Mouse (Mus musculus) thymus, postnatal 25 days (tissue): ENCODE measurements around the gene Gemin5.
A peak's percentile ranks its signal among the peaks of the same experiment; 100 is the strongest.

ENCODE experiments used
- DNase-seq: peaks from one replicate; pipeline ENCODE4 v3.0.0; 2022

Gene Gemin5

DNA sequence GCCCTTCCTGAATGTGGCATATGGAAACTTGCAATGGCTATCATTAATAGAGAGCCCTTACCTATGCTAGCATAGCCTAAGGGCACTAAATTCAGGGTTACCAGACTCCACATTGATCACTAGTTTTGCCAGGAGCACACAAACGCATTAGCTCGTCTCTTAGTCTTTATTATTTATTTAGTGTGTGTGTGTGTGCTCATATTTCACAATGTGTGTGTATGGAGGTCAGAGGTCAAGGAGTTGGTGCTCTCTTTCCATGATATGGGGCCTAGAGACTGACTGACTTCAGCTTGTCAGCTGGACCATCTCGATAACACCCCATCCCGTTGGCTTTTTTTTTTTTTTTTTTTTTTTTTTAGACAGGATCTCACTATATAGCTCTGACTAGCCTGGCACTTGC is 1.3 kb upstream of the Gemin5 start:
- no peak for DNase-seq

- no peak for DNase-seq
These were observed 545 bp downstream of the Gemin5 start for GRCm38 (mm10) chr11:58167822-58168166.

DNA sequence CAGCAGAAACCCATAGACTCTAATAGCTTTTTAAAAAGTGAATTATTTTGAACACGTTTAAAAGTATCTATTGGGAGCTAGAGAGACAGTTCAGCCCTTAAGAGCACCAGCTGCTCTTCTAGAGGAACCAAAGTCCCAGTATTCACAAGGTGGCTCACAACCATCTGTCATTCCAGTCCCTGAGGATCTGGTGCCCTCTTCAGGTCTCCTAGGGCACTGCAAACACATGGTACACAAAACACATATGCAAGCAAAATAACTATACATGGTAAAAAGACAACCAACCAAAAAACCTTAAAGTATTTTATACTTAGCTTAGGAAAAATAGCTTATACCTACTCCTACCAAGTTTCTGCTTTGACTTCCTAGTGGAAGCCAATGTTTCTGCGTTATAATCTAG is 3.3 kb downstream of the Gemin5 start:
- peak; percentile 44 for DNase-seq

- DNase-seq, result no peak
These were observed 11.5 kb downstream of the Gemin5 start for GRCm38 (mm10) chr11:58156871-58157270.

GRCm38 (mm10) chr11:58155458-58155857 is 12.9 kb downstream of the Gemin5 start:
- no peak for DNase-seq

- DNase-seq, result no peak
These were observed 22.1 kb downstream of the Gemin5 start for GRCm38 (mm10) chr11:58146241-58146640.

GRCm38 (mm10) chr11:58143704-58144426 is 24.5 kb downstream of the Gemin5 start:
- DNase-seq, result no peak

GRCm38 (mm10) chr11:58139466-58139865 is 28.9 kb downstream of the Gemin5 start:
- DNase-seq, result peak; percentile 62

DNA sequence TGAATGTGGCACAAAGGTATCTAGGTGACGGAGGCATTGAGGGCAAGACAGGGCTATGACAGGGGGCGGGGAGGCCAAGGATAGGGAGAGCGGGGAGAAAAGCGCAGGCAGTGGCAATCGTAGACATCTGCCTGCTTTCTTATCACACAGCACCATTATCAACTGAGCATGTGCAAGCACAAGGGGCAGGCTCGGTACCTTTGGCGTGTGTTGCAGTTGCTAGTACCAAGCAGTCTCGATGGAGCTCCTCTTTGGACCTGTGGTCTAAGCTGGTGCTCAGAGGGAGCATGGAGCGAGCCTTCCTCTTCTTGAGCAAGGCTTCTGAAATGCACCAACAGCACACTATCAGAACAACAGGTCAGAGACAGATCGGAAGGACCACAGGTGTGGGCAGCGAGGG is 29.5 kb downstream of the Gemin5 start:
- peak; percentile 51 for DNase-seq

- DNase-seq, result no peak
These were observed 31.7 kb downstream of the Gemin5 start for GRCm38 (mm10) chr11:58136677-58137076.

GRCm38 (mm10) chr11:58135296-58135695 is 33.0 kb downstream of the Gemin5 start:
- no peak for DNase-seq

DNA sequence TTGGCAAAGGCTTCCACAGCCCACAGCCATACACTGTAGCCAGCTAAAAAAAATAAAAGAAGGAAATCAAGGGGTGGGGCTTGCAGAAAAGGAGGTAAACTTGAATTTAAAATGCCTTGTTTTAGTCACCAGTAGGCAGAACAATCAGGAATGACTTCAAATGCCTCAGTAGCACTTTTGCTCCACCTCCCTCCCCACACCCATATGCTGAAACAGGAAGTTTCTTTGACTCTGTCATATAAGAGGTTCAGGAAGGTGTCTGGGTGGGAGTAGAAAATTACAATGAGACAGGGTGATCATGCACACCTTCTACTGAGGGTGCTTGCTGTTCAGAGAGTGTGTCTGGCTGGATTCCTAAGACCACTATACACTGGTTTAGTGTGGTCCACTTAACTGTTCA is 33.5 kb downstream of the Gemin5 start:
- DNase-seq, result peak; percentile 43

DNA sequence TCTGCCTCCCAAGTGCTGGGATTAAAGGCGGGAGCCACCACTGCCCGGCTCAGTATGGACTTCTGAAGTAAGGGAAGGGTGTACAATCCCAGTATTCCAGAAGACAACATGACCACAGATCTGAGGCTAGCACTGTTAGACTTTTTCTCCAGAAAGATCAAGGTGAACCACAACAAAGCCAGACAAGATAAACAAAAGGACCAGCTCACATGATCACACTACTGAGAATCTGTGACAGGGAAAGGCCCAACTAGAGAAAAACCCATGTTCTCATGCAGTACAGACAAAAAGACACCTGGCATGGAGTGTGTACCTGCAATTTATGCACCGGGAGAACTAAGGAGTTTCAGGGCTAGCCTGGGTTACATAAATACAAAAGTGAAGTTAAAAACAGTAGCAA is 36.3 kb downstream of the Gemin5 start:
- no peak for DNase-seq

DNA sequence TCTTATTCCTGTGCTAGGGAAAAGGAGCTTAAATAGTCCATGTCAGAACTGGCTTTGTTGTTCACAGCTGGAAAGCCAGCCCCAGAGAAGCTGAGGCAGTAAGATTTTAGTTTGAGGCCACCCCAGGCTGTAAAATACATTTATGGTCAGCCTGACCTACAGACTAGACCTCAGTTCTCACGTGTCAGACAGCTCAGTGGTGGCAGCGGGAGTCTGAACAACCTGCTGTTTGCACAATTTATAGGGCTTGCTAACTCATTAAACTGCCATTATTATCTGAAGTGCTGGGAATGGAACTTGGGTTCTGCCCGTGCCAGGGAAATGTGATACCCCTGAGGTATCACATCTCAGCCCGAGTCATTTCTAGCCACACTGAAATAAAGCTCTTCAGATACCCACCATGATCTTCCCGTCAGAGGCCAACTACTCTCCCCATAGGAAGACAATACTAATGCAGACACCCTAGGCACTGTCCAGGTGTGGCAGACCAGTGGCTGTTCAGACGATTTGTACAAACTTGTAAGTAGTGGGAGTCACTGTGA is 39.0 kb downstream of the Gemin5 start:
- DNase-seq, result no peak

DNA sequence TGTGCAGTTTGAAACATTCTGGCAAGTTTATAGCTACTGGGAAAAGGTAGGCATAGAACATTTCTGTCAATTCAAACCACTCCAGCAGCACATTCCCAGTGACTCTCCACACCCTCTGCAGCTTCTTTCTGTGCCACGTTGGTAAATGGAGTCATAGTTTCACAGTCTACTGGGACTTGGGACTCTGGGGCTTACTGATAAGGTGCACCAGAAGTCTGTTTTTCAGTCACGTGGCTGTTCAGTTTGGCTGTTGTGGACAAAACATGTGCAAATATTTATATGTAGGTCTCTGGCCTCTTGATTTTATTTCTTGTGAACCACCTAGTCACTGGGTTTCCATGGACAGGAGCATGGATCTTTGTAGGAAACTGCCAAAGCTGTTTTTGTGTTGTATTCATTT is 40.8 kb downstream of the Gemin5 start:
- no peak for DNase-seq

DNA sequence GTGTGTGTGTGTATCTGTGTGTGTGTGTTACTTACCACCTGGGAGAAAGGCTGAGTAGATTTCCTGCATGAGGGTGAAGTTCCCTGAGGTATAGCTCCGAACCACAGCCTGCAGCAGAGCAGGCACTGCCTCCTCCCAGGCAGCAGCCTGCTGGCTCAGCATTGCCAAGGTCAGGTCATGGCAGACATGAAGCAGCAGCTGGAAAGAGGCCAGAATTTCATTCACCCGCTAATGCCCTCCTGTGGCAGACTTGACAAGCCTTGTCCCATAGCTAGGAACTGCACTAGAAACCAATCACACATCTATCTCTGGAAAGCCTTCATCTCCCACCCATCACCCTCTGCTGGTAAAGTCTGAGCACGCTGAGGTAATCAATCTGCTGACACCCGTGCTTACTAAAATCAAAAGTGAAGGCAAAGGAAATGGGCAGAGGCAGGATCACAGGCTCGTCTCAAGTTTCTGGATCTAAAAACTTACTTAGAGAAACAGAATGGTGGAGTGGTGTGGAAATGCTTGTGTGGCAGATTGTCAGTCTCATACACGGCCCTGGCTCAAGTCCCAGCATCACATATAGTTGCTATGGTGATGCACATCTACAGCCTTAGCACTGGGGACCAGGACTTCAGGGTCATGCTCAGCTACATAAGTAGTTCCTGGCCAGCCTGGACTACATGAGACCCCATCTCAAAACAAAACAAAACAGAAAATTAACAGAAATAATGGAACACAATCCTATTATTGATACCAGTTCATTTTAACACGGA is 41.8 kb downstream of the Gemin5 start:
- no peak for DNase-seq

DNA sequence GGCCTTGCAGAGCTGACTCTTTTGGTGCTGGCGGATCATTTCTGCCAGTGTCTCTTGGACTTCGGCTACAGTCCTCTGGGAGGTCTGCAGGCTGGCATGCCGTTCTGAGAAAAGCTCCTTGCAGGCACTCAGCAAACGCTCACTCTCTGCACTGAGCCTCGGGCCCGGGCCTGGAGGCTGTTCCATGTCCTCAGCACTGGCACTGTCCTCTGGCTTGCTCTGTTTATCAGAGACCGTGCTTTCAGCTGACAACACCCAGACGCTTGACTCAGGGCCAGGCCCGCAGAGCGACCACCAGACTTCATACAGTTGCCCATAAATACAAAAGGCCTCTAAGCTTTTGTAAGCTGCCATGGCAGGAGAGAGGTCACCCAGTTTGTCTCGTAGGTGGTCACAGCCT is 43.3 kb downstream of the Gemin5 start:
- DNase-seq, result no peak

DNA sequence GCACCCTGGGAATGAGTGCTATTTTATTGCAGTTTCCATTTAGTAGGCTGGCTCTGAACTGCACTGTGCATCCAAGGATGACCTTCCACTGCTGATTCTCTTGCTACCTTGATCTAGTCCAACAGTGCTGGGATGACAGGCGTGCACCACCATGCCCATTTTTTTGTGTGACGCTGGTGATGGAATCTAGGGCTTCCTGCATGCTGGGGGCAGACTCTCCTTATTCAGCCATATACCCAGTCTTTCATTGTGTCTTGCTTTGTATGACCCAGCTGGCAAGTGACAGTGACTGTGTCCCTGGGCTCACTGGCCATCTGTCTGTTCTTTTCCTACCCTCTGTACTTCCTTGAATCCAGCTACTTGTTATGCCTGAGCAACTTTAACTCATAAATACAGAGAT is 44.6 kb downstream of the Gemin5 start:
- no peak for DNase-seq

DNA sequence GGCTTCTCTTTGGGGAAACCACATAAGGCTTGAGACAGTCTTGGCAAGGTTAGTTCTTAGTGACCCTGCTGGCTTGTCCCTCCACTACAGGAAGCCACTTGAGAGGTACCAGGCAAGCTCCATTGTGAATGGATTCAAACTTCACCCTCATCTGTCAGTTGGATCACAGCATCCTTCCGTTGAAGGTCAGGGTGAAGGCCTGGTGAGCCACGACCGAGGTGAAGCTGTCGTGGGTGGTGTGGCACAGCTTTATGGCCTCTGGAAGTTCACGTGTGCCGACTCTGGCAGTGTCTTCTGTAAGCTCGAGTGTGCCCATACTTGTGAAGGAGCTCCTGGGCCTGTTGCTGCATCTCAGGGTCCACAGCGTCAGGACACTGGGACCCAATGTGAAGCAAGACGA is 47.0 kb downstream of the Gemin5 start:
- no peak for DNase-seq

DNA sequence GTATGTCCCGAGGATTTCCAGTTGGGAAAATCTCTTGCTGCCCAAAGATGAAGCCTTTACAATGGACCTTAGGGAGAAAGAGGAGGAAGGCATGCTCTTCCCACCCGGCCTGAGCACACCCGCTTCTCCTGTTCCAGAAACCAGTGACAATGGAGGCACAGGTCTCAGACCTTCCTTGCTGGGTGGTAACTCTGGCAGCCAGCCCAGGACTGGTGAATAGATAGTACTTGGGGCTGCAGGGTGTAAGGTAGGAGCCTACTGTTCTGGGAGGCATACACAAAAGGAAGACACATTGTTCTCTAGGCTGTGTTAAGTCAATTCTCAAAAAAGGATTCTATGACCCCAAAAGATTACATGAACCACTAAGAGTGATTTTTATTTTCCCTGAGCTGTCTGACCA is 47.7 kb downstream of the Gemin5 start:
- no peak for DNase-seq

GRCm38 (mm10) chr11:58117044-58117652 is 51.2 kb downstream of the Gemin5 start:
- no peak for DNase-seq

- no peak for DNase-seq
These were observed 51.8 kb downstream of the Gemin5 start for GRCm38 (mm10) chr11:58116560-58116959.

GRCm38 (mm10) chr11:58107664-58108337 is 60.5 kb downstream of the Gemin5 start:
- DNase-seq, result no peak
